Mouse (Mus musculus): ENCODE data around the gene Rfx3. TPM values are rescaled to one million over a fixed set of nuclear protein-coding genes. Genes with fewer than 3 reads are reported as not detected.

Rfx3 gene
- polyA plus RNA-seq, 1 experiment from 2014 or later: 27.2 TPM

- Histone ChIP-seq H3K4me1 (replicated peaks) (peaks cover 22% of the 10 kb centered on the region), H3K9me3 (no peaks in the 10 kb centered on the region), H3K27ac (replicated peaks) (peak overlapping the region; percentile 70), H3K9ac (no peak overlapping the region), H3K4me2 (no peak overlapping the region), H3K4me3 (no peak overlapping the region), H3K27me3 (no peaks in the 10 kb centered on the region), H3K36me3 (peaks cover 3% of the 10 kb centered on the region; the same call in 1 of the 2 replicates)
- WGBS: 22% methylated on average over 4 of the region's 4 CpGs
- peak; percentile 76 for ATAC-seq (ENCODE audit: low read depth)
Observed at GRCm38 (mm10) chr19:27904209-27904608, 106.8 kb downstream of the Rfx3 start.

- Histone ChIP-seq H3K27ac (replicated peaks) (no peak overlapping the region), H3K27me3 (no peaks in the 10 kb centered on the region), H3K36me3 (peaks cover 3% of the 10 kb centered on the region; the same call in 1 of the 2 replicates), H3K4me2 (no peak overlapping the region), H3K4me3 (no peak overlapping the region), H3K9me3 (no peaks in the 10 kb centered on the region), H3K4me1 (replicated peaks) (peaks cover 22% of the 10 kb centered on the region), H3K9ac (no peak overlapping the region)
- no peak for ATAC-seq (ENCODE audit: low read depth)
- 61% methylated on average over 9 of the region's 9 CpGs for WGBS
Observed at GRCm38 (mm10) chr19:27902601-27903000, 108.4 kb downstream of the Rfx3 start.

GRCm38 (mm10) chr19:27901693-27902092, 109.3 kb downstream of the Rfx3 start:
- ATAC-seq (ENCODE audit: low read depth): no peak
- Histone ChIP-seq H3K4me1 (replicated peaks) (peaks cover 22% of the 10 kb centered on the region), H3K9me3 (no peaks in the 10 kb centered on the region), H3K4me3 (no peak overlapping the region), H3K9ac (no peak overlapping the region), H3K27ac (replicated peaks) (no peak overlapping the region), H3K36me3 (peaks cover 3% of the 10 kb centered on the region; the same call in 1 of the 2 replicates), H3K4me2 (no peak overlapping the region), H3K27me3 (no peaks in the 10 kb centered on the region)
- 79% methylated on average over 6 of the region's 6 CpGs for WGBS

DNA sequence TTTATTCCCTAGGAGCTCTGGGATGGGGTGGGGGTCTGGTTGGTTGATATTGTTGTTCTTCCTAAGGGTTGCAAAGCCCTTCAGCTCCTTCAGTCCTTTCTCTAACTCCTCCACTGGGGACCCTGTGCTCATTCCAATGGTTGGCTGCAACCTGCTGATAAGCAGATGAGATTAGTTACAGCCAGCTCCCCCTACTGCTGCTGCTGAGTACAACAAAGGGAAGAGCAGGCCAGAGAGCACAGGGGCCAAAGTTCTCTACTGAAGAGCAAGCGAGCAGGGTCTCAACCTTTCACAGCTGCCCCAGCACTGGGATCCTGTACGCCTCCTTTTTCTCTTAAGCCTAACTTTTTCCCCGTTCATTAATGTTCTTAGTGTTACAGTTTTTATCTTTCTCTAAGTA, 126.4 kb downstream of the Rfx3 start:
- H3K9ac ChIP-seq: no peak overlapping the region
- ATAC-seq (ENCODE audit: low read depth): no peak
- WGBS: 90% methylated on average over 3 of the region's 3 CpGs

DNA sequence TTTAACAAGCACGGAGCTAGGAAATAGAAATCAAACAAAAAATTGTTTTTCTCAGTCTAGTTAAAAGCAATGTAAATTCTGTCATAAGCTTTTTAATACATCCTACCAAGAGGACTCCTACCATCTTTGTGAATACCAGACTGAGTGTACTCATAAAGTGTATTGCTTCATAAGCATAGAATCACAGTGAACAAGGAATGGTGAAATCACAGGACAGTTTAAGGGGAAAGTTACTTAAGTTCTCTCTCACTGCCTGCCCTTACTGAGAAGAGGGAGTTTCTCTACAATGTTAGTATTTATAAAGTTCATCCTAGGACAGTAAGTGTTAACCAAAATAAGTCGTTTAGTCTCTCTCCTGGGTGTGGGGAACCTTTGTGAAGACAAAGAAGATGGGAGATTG, 133.5 kb downstream of the Rfx3 start:
- no peak overlapping the region for H3K4me3 ChIP-seq
- no peak overlapping the region for H3K27ac ChIP-seq (replicated peaks)
- H3K27me3 ChIP-seq: no peaks in the 10 kb centered on the region
- WGBS: 67% methylated on average over 2 of the region's 2 CpGs
- no peaks in the 10 kb centered on the region for H3K4me1 ChIP-seq (replicated peaks)
- H3K36me3 ChIP-seq: no peaks in the 10 kb centered on the region
- H3K4me2 ChIP-seq: no peak overlapping the region
- no peak for ATAC-seq (ENCODE audit: low read depth)
- H3K9ac ChIP-seq: no peak overlapping the region
- no peaks in the 10 kb centered on the region for H3K9me3 ChIP-seq

More for the DNA sequence above, 126.4 kb downstream of the Rfx3 start:
- no peak overlapping the region for H3K4me3 ChIP-seq
- H3K36me3 ChIP-seq: no peaks in the 10 kb centered on the region
- H3K4me1 ChIP-seq (replicated peaks): no peaks in the 10 kb centered on the region
- H3K9me3 ChIP-seq: no peaks in the 10 kb centered on the region
- no peak overlapping the region for H3K4me2 ChIP-seq
- H3K27ac ChIP-seq (replicated peaks): no peak overlapping the region
- H3K27me3 ChIP-seq: no peaks in the 10 kb centered on the region

DNA sequence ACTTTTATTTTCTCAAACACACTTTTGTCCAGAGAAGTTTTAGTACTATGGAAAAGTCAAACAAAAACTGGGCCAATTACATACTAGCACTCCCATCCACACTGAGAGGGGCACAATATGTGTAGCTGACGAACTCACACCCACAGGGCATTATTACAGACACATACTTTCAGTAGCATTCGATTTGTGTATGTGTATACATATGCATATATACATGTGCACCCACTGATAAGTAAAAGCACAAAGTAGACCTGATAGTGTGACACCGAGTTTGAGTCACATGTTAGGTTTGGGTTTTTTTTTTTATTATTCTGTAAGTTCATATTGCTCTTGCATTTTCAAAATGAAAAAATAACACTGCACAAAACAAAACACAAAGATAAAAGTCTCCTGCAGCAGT, 140.2 kb downstream of the Rfx3 start:
- Histone ChIP-seq H3K9ac (no peak overlapping the region), H3K9me3 (no peaks in the 10 kb centered on the region), H3K36me3 (no peaks in the 10 kb centered on the region), H3K27me3 (no peaks in the 10 kb centered on the region), H3K27ac (replicated peaks) (no peak overlapping the region), H3K4me1 (replicated peaks) (no peaks in the 10 kb centered on the region), H3K4me3 (no peak overlapping the region), H3K4me2 (no peak overlapping the region)
- 89% methylated on average over 3 of the region's 3 CpGs for WGBS
- ATAC-seq (ENCODE audit: low read depth): no peak

DNA sequence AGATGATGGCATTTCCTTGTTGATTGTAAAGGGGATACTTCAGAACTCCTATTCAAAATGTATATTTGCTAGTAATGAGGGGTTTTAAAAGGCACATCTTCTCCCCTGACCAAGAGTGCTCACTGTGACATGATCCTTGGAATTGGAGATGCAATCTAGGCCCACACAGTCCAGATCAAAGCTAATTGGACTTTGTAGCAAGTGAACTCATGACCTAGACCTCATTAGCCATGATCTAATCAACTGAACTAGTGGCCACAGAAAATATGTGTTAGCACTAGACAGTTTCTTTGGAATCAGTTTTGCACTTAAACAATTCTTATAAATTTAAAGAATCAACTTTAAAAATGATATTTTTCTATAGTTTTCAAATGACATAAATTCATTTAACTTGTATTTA, 151.3 kb downstream of the Rfx3 start:
- H3K4me3 ChIP-seq: no peak overlapping the region
- H3K27ac ChIP-seq (replicated peaks): no peak overlapping the region
- H3K4me1 ChIP-seq (replicated peaks): no peaks in the 10 kb centered on the region
- no peak overlapping the region for H3K4me2 ChIP-seq
- no peaks in the 10 kb centered on the region for H3K9me3 ChIP-seq
- no peaks in the 10 kb centered on the region for H3K36me3 ChIP-seq
- no peaks in the 10 kb centered on the region for H3K27me3 ChIP-seq
- ATAC-seq (ENCODE audit: low read depth): no peak
- no peak overlapping the region for H3K9ac ChIP-seq

DNA sequence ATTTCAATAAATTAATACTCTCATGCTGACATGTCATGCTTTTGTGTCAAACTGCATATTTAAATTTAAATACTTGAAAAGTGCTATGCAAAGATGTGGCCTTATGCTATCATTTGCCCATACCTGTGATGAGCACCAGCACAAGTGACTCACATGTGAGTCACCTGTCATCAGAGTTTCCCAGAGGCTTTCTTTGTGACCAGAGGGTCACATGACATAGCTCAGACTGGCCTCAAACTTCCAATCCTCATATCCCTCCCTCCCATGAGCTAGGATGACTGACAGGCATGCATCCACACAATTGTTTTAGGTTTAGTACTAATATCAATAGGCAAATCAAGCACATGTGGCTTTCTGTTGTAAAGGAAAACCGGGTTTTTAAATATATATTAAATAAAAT, 162.0 kb downstream of the Rfx3 start:
- Histone ChIP-seq H3K4me3 (no peak overlapping the region), H3K4me1 (replicated peaks) (no peaks in the 10 kb centered on the region; the same call in 1 of the 2 replicates), H3K9me3 (no peaks in the 10 kb centered on the region), H3K9ac (no peak overlapping the region), H3K27me3 (no peaks in the 10 kb centered on the region), H3K27ac (replicated peaks) (no peak overlapping the region), H3K4me2 (no peak overlapping the region), H3K36me3 (peaks cover 4% of the 10 kb centered on the region)
- ATAC-seq (ENCODE audit: low read depth): no peak
- WGBS: 92% methylated on average over 1 of the region's 1 CpGs

GRCm38 (mm10) chr19:27847055-27847454, 163.9 kb downstream of the Rfx3 start:
- Histone ChIP-seq H3K9ac (no peak overlapping the region), H3K4me3 (no peak overlapping the region), H3K4me1 (replicated peaks) (no peaks in the 10 kb centered on the region; the same call in 1 of the 2 replicates), H3K36me3 (peaks cover 4% of the 10 kb centered on the region), H3K4me2 (no peak overlapping the region), H3K9me3 (no peaks in the 10 kb centered on the region), H3K27me3 (no peaks in the 10 kb centered on the region), H3K27ac (replicated peaks) (no peak overlapping the region)
- 89% methylated on average over 4 of the region's 4 CpGs for WGBS
- ATAC-seq (ENCODE audit: low read depth): no peak

- H3K4me1 ChIP-seq (replicated peaks): peaks cover 4% of the 10 kb centered on the region; the same call in 1 of the 2 replicates
- no peak overlapping the region for H3K27ac ChIP-seq (replicated peaks)
- no peaks in the 10 kb centered on the region for H3K9me3 ChIP-seq
- H3K4me3 ChIP-seq: no peak overlapping the region
- H3K9ac ChIP-seq: no peak overlapping the region
- no peaks in the 10 kb centered on the region for H3K27me3 ChIP-seq
- H3K36me3 ChIP-seq: no peaks in the 10 kb centered on the region
- no peak for ATAC-seq (ENCODE audit: low read depth)
- WGBS: 70% methylated on average over 3 of the region's 3 CpGs
- H3K4me2 ChIP-seq: no peak overlapping the region
Observed at GRCm38 (mm10) chr19:27838635-27839034, 172.3 kb downstream of the Rfx3 start.

- peaks cover 8% of the 10 kb centered on the region; the same call in 1 of the 2 replicates for H3K4me1 ChIP-seq (replicated peaks)
- no peak overlapping the region for H3K4me2 ChIP-seq
- H3K27ac ChIP-seq (replicated peaks): no peak overlapping the region
- no peak overlapping the region for H3K4me3 ChIP-seq
- ATAC-seq (ENCODE audit: low read depth): no peak
- H3K9ac ChIP-seq: no peak overlapping the region
- H3K9me3 ChIP-seq: no peaks in the 10 kb centered on the region
- no peaks in the 10 kb centered on the region for H3K27me3 ChIP-seq
- 76% methylated on average over 4 of the region's 4 CpGs for WGBS
- H3K36me3 ChIP-seq: no peaks in the 10 kb centered on the region
Observed at GRCm38 (mm10) chr19:27838041-27838440, 172.9 kb downstream of the Rfx3 start.

DNA sequence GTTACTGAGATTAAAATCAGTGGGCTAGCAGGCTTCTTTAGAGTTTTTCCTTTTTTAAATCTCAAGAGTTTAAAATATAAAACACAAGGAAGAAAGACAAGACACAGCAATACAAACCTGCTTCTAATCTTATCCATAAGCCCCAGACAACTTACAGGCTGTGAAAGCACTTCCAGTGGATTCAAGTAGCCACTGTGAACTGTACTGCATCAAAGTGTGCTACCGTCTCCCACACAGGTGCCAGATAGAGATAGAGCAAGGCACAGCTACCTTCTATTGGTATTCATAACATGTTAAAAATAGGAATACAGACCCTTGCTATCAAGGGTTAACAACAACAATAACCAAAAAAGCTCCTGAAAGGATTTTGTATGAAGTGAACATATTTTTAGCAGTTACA, 178.5 kb downstream of the Rfx3 start:
- peaks cover 8% of the 10 kb centered on the region; the same call in 1 of the 2 replicates for H3K4me1 ChIP-seq (replicated peaks)
- H3K27me3 ChIP-seq: no peaks in the 10 kb centered on the region
- H3K36me3 ChIP-seq: 0 out of 2 replicates have a peak, but pooled peaks cover 3% of the 10 kb centered on the region
- WGBS: 89% methylated on average over 1 of the region's 1 CpGs
- H3K4me3 ChIP-seq: no peak overlapping the region
- no peak overlapping the region for H3K27ac ChIP-seq (replicated peaks)
- H3K9ac ChIP-seq: no peak overlapping the region
- H3K4me2 ChIP-seq: no peak overlapping the region
- no peak for ATAC-seq (ENCODE audit: low read depth)
- no peaks in the 10 kb centered on the region for H3K9me3 ChIP-seq

- Histone ChIP-seq H3K4me1 (replicated peaks) (0 out of 2 replicates have a peak, but pooled peaks cover 2% of the 10 kb centered on the region), H3K9me3 (no peaks in the 10 kb centered on the region), H3K27ac (replicated peaks) (no peak overlapping the region), H3K4me3 (no peak overlapping the region), H3K27me3 (no peaks in the 10 kb centered on the region), H3K4me2 (no peak overlapping the region), H3K9ac (no peak overlapping the region), H3K36me3 (peaks cover 21% of the 10 kb centered on the region)
- 65% methylated on average over 1 of the region's 1 CpGs for whole genome bisulfite sequencing
- no peak for ATAC-seq (ENCODE audit: low read depth)
Observed at GRCm38 (mm10) chr19:27828316-27828715, 182.7 kb downstream of the Rfx3 start.
